Mouse (Mus musculus): Measurements from ENCODE around the gene Gm20388. TPM values are rescaled to one million over a fixed set of nuclear protein-coding genes. Genes with fewer than 3 reads are reported as not detected.

Gm20388 gene
- total RNA-seq, 1 experiment from 2014 or later, result 35.7 TPM

GRCm38 (mm10) chr8:122666827-122667226 is 2756.2 kb downstream of the Gm20388 start:
- ATAC-seq (replicated peaks; ENCODE audit: low read depth, poor library complexity, severe bottlenecking), result peak; percentile 49

- no peak for ATAC-seq (replicated peaks; ENCODE audit: low read depth, poor library complexity, severe bottlenecking)
Observed at GRCm38 (mm10) chr8:122667854-122668253, 2757.2 kb downstream of the Gm20388 start.

- ATAC-seq (replicated peaks; ENCODE audit: low read depth, poor library complexity, severe bottlenecking), result no peak
Observed at GRCm38 (mm10) chr8:122669370-122669769, 2758.7 kb downstream of the Gm20388 start.

GRCm38 (mm10) chr8:122670001-122670400 is 2759.4 kb downstream of the Gm20388 start:
- no peak for ATAC-seq (replicated peaks; ENCODE audit: low read depth, poor library complexity, severe bottlenecking)

DNA sequence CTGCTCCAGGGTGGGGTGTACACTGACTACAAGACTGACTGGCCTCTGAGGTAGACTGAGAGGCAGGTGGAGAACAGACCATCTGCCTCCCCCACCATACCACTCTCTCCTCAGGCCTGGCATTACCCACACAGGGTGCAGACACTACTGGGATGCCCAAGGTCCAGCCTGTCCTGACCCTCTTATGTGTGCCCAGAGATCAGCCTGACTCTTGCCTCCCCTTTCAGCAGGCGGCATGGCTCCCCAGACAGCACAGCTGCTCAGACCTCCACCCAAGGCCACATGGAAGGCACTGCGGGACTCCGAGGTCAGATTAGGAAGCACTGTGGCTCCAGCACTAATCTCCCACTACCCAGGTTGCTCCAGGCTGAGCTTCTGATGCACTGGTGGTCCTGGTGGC is 2760.1 kb downstream of the Gm20388 start:
- ATAC-seq (replicated peaks; ENCODE audit: low read depth, poor library complexity, severe bottlenecking), result no peak

DNA sequence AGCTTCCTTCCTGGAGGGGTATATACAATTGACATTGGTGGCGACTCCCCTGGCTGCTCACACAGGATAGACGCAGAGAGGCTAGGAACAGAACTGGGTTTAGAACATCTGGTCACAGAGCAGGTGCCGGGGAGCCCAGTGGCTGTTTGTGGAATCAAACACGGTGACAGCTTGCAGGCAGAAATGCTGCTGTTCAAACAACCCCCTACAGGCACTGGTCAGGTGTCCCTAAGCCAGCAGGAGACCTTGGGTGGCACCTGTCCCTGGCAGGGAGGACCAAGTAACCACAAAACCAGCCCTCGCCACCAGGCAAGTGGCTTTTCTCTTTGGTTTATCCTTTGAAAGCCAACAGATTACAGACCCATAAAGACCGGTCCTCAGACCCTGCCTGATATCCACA is 2761.3 kb downstream of the Gm20388 start:
- no peak for ATAC-seq (replicated peaks; ENCODE audit: low read depth, poor library complexity, severe bottlenecking)

- no peak for ATAC-seq (replicated peaks; ENCODE audit: low read depth, poor library complexity, severe bottlenecking)
Observed at GRCm38 (mm10) chr8:122673989-122674388, 2763.3 kb downstream of the Gm20388 start.

GRCm38 (mm10) chr8:122674999-122675398 is 2764.4 kb downstream of the Gm20388 start:
- ATAC-seq (replicated peaks; ENCODE audit: low read depth, poor library complexity, severe bottlenecking), result no peak

DNA sequence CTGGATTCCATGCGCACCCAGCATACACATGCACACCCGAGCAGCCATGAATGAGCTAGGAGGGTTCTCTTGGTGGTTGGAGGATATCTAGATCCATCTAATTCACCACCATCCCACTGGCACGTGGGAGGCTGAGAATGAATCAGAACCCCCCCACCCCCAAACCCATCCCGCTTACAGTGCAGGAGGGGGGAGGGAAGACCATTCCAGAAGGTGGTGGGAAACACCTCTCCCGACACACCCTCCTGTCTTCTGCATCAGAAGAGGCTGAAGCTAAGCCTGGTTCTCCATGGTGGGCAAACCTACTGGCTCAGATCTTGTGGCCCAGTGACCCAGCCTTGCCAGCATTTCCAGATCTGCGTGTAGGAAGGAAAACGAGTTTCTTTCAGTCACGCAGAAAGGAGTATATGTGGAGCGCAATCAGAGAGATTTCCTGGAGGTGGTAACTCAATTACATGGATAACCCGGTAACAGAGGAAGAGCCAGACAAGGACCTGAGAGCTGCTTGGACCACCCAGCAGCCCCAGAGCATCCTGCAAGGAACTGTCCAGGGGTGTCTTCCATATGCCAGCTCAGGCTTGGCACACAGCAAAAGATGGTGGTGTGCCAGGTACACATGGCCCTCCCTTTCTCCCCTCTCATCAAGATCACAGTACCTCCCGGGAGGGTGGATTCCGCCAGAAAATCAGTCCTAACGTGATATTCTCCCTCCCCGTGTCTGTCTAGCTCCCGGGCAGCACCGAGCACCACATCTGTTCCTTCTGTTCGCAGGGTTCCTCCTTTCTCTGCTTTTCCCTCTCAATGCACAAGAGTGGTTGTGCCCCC is 2765.2 kb downstream of the Gm20388 start:
- no peak for ATAC-seq (replicated peaks; ENCODE audit: low read depth, poor library complexity, severe bottlenecking)

DNA sequence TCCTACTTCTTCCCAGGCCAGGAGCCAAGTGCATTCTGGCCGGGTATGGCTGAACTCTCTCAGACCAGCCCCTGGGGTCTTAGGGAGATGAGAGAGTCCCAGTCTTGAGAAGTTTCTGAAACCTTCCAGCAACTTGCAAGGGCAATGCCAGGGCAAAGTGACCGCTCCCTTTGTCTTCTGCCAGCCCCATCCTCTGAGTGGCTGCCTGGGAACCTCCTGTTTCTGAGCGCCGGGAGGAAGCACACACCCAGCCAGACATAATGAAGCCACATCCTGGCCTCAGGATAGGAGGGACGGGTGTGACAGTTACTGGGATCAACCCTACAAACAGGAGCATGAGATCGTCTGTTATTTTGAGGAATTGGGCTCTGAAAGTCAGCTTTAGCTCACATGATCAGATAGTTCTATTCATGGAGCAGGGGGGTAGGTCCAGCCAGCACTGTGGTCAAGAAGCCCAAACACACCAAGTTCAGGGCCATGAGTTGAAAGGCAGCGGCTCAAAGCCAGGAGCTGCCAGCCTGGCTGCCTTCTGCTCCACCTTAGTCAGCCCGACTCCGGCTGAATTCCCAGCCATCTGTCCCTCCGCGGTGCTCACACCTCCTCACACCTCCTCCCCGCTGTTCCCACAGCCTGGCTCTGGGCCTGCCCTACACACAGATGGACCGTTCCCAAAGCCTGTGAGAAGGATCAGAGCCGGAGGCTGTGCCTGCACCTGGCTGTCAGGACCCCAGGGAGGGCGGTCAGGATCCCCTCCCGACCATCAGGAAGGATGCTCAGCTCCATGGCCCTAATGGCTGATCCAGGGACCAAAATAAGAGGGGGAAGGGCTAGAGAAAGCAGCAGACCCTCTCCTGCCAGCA is 2766.2 kb downstream of the Gm20388 start:
- peak; percentile 40 for ATAC-seq (replicated peaks; ENCODE audit: low read depth, poor library complexity, severe bottlenecking)

DNA sequence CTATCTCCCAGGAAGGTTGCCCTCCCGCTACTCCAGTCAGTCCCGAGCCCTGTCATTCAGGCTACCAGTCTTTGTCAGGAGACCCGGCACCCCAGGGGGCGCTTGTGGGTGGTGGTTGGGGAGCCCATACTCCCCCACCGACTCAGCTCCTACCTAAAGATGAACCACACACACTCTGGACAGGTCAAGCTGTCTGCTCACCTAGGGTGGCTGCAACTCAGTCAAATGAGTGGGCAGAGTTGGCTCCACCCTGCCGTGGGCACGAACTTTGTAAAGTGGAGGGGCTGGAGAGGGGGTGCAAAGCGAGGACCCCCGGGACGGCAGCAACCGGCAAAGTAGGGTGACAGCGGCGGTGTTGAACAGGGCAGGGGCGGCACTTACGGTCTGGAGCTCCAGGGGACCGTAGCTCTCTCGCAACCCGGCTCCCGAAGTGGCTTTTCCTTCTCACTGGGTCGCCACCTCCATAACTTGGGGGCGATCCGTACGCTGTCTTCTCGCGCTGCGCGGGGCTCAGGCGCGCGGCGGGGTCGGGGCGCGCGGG is 2766.9 kb downstream of the Gm20388 start:
- no peak for ATAC-seq (replicated peaks; ENCODE audit: low read depth, poor library complexity, severe bottlenecking)

DNA sequence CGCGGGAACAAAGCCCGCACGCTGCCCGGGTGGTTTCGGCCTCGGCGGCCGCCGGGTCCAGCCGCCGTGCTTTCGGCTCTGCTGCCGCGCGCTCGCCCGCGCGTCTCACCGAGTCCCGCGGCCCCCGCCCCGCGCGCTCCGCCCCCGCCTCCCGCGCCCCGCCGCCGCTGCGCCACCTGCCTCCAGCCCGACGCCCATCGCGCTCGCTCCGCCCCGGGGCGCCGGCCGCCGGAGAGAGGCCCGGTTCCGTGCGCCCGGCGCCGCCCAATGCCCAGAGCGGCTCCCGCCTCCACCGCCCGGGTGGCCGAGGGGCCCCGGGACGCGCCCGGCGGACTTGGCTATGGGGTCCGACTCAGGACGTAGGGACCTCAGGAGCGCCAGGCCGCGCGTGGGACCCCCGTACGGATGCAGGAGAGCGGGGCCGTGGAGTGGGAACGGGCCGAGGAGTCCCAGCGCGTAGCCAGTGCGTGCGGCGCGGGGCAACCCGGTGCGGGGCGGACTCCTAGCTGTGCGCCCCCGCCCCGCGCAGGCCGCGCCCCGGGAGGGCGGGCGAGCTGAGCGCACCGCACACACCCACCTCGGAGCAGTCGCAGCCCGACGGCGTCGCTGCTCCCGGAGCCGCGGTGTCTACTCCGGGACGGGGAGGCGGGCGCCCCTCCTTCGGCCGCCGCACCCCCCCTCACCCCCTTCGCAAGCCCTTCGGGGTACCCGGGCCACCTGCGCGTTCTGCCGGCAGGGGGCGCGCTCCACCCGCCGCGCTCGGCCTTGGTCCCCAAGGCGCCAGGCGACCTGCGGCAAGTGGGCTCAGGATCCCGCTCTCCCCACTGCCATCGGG is 2767.6 kb downstream of the Gm20388 start:
- ATAC-seq (replicated peaks; ENCODE audit: low read depth, poor library complexity, severe bottlenecking), result peak; percentile 27

GRCm38 (mm10) chr8:122678896-122679210 is 2768.2 kb downstream of the Gm20388 start:
- ATAC-seq (replicated peaks; ENCODE audit: low read depth, poor library complexity, severe bottlenecking), result no peak

GRCm38 (mm10) chr8:122679325-122679920 is 2768.8 kb downstream of the Gm20388 start:
- no peak for ATAC-seq (replicated peaks; ENCODE audit: low read depth, poor library complexity, severe bottlenecking)

- ATAC-seq (replicated peaks; ENCODE audit: low read depth, poor library complexity, severe bottlenecking), result no peak
Observed at GRCm38 (mm10) chr8:122680171-122680570, 2769.5 kb downstream of the Gm20388 start.

DNA sequence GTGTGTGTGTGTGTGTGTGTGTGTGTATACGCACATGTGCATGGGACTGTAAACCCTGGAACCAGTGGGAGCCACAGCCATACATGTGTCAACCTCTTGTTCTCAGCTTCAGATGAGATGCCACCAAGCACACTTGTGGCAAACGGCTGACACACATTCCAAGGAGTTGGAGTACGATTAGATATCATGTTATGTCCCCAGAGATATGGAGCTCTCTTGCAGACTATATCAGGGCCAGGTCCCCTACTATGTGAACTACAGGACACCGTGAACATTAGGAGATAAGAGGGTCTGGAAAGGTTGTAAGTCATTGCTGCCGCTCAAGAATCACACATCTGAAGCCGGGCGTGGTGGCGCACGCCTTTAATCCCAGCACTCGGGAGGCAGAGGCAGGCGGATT is 2772.2 kb downstream of the Gm20388 start:
- no peak for ATAC-seq (replicated peaks; ENCODE audit: low read depth, poor library complexity, severe bottlenecking)

GRCm38 (mm10) chr8:122685097-122685861 is 2774.6 kb downstream of the Gm20388 start:
- peak; percentile 50; the same call in 1 of the 2 replicates for ATAC-seq (replicated peaks; ENCODE audit: low read depth, poor library complexity, severe bottlenecking)

- ATAC-seq (replicated peaks; ENCODE audit: low read depth, poor library complexity, severe bottlenecking), result no peak
Observed at GRCm38 (mm10) chr8:122686879-122687278, 2776.2 kb downstream of the Gm20388 start.

DNA sequence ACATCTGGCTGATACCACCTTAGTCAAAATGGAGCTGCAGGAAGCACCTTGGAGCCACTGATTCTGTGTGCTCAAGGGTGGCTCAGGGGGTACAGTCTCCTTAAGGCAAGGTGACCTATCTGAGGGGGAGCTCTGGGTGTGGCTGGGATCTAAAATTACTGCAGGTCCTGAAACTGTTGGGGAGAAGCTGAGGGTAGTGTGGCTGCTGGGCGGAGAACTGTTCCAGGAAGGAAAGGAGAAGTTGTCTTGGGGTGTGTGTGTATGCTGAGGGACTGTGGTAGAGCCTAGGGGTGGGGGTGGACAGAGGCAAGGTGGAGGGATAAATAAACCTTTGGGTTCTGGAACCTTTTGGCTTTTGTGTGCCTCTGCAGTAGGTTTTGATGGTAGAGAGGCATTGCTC is 2778.7 kb downstream of the Gm20388 start:
- ATAC-seq (replicated peaks; ENCODE audit: low read depth, poor library complexity, severe bottlenecking), result peak; percentile 46

Data from common myeloid progenitor, adult 5-6 weeks (primary cell).